Mouse (Mus musculus) cortical plate, adult 2 months (tissue): Measurements from ENCODE around the gene Ezh2.

ENCODE experiments used
- CTCF ChIP-seq: fragments of 200-500 bp; IDR thresholded peaks from 2 replicates; pipeline ENCODE4 v1.5.1; 2011; ENCODE audit warnings: mild to moderate bottlenecking, control low read depth, low read length; ENCODE audit not compliant: insufficient read depth; ENCODE audit errors: extremely low read depth
- POLR2A ChIP-seq: fragments of 200-500 bp; IDR thresholded peaks from 2 replicates; pipeline ENCODE4 v1.6.1; 2011; ENCODE audit warnings: mild to moderate bottlenecking, low read length, control low read depth; ENCODE audit not compliant: insufficient read depth; ENCODE audit errors: extremely low read depth

- TF ChIP-seq CTCF (no peak), POLR2A (peak; percentile 85)
Measured at GRCm38 (mm10) chr6:47594926-47595623, at the start of gene Ezh2.
